Mouse (Mus musculus): ENCODE data around the gene Sema4b.

DNA sequence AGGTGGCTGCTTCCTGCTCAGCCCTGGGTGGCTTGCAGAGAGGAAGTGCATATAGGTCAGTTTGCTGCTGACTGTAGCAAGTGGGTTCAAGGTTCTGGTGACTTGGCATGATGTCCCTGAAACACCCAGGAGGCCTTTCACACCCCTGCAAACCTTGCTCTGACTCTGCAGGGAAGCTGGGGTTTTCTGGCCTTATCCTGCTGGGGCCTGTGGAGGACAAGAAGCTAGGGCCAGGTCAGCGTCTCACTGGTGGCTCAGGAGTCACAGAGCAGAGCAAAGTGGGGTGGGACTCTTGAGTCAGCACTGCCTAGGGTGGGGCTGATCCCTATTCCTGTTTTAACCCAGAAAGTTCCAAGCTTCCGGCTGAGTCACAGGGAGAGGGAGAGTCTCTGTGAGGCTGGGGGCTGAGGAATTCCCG, 20.7 kb downstream of the Sema4b start:
- TF ChIP-seq CTCF (IDR thresholded peaks at IDR 0.05; ENCODE audit: control insufficient read depth, insufficient read depth, insufficient replicate concordance, low read depth, low read length) (no peak), POLR2A (IDR thresholded peaks at IDR 0.05; ENCODE audit: control insufficient read depth, low read depth, low read length) (no peak)

Measured in testis, adult 2 months (tissue).